Mouse (Mus musculus) layer of hippocampus, postnatal 25 days (tissue): ENCODE results near the gene Scgb1c1. TPM values are rescaled to one million over a fixed set of nuclear protein-coding genes. Genes with fewer than 3 reads are reported as not detected.
A peak's percentile ranks its signal among the peaks of the same experiment; 100 is the strongest.

ENCODE experiments used
- DNase-seq, 2 experiments: peaks; one replicate each; pipeline ENCODE4 v3.0.0; 2022; ENCODE audit warnings: mixed read lengths in 2 of 2, low spot score in 1 of 2; ENCODE audit errors: extremely low spot score in 1 of 2
- total RNA-seq, 2 experiments: library from RNA; stranded (reverse); gene quantifications; 2 replicates each; pipeline ENCODE4 v1.2.3; 2021

Gene Scgb1c1
- not detected for total RNA-seq

- DNase-seq: peak; percentile 95 to 100
Measured at GRCm38 (mm10) chr7:140844905-140845665, at the start of gene Scgb1c1. Gene Scgb1c1, plus strand, starts transcription at chr7:140845547.

GRCm38 (mm10) chr7:140797619-140798018, 47.7 kb upstream of the Scgb1c1 start:
- no peak for DNase-seq

GRCm38 (mm10) chr7:140798212-140798611, 47.1 kb upstream of the Scgb1c1 start:
- DNase-seq: no peak

GRCm38 (mm10) chr7:140802629-140803028, 42.7 kb upstream of the Scgb1c1 start:
- DNase-seq: no peak

- peak in 1 of 2 experiments; percentile 48 for DNase-seq
Measured at GRCm38 (mm10) chr7:140805704-140806103, 39.6 kb upstream of the Scgb1c1 start.

GRCm38 (mm10) chr7:140810496-140810895, 34.9 kb upstream of the Scgb1c1 start:
- no peak for DNase-seq

GRCm38 (mm10) chr7:140811714-140812113, 33.6 kb upstream of the Scgb1c1 start:
- DNase-seq: no peak

- DNase-seq: no peak
Measured at GRCm38 (mm10) chr7:140812850-140813249, 32.5 kb upstream of the Scgb1c1 start.

- DNase-seq: no peak
Measured at GRCm38 (mm10) chr7:140820173-140820572, 25.2 kb upstream of the Scgb1c1 start.

- no peak for DNase-seq
Measured at GRCm38 (mm10) chr7:140821305-140821652, 24.1 kb upstream of the Scgb1c1 start.

GRCm38 (mm10) chr7:140821653-140822329, 23.6 kb upstream of the Scgb1c1 start, which contains the start of gene Zfp941:
Gene Zfp941, minus strand, starts transcription at chr7:140822178.
- DNase-seq: no peak

GRCm38 (mm10) chr7:140822731-140823130, 22.6 kb upstream of the Scgb1c1 start:
- DNase-seq: no peak

GRCm38 (mm10) chr7:140828171-140828881, 17.0 kb upstream of the Scgb1c1 start:
- no peak for DNase-seq

GRCm38 (mm10) chr7:140831447-140831846, 13.9 kb upstream of the Scgb1c1 start:
- DNase-seq: no peak

- DNase-seq: no peak
Measured at GRCm38 (mm10) chr7:140833341-140833740, 12.0 kb upstream of the Scgb1c1 start.

- DNase-seq: no peak
Measured at GRCm38 (mm10) chr7:140834968-140835757, 10.2 kb upstream of the Scgb1c1 start, which contains the start of gene Urah. Gene Urah, plus strand, starts transcription at chr7:140835018.

GRCm38 (mm10) chr7:140835758-140836087, 9.6 kb upstream of the Scgb1c1 start:
- no peak for DNase-seq

- DNase-seq: peak in 1 of 2 experiments; percentile 38
Measured at GRCm38 (mm10) chr7:140836243-140837115, 8.9 kb upstream of the Scgb1c1 start.

- no peak for DNase-seq
Measured at GRCm38 (mm10) chr7:140839556-140839955, 5.8 kb upstream of the Scgb1c1 start.
